Mouse (Mus musculus) embryonic facial prominence, embryonic 10.5 days (tissue): ENCODE data around the gene Arl14ep. TPM values are rescaled to one million over a fixed set of nuclear protein-coding genes. Genes with fewer than 3 reads are reported as not detected.
"Not testable (repeated sequence)": the region's sequence is repeated elsewhere in the genome, so short reads cannot be mapped to it uniquely, and the experiment has no call there.

ENCODE experiments used
- DNase-seq: peaks from one replicate; pipeline ENCODE4 v3.0.0-alpha.2; 2017; ENCODE audit warnings: low spot score
- H3K27ac ChIP-seq: fragments of 300-500 bp; sonication (generic); replicated peaks from 2 replicates; pipeline ENCODE4 v1.5.1; 2016; ENCODE audit warnings: mild to moderate bottlenecking
- H3K27me3 ChIP-seq: fragments of 300-500 bp; sonication (generic); replicated peaks from 2 replicates; pipeline ENCODE4 v1.6.1; 2016; ENCODE audit warnings: low read depth, mild to moderate bottlenecking; ENCODE audit not compliant: poor library complexity, severe bottlenecking
- H3K36me3 ChIP-seq: fragments of 300-500 bp; sonication (generic); replicated peaks from 2 replicates; pipeline ENCODE4 v1.6.1; 2016; ENCODE audit warnings: mild to moderate bottlenecking, moderate library complexity
- H3K4me1 ChIP-seq: fragments of 300-500 bp; sonication (generic); 2 replicates; pipeline ENCODE4 v1.6.1; 2016
- H3K4me3 ChIP-seq: fragments of 300-500 bp; sonication (generic); 2 replicates; pipeline ENCODE4 v1.5.1; 2016; ENCODE audit warnings: mild to moderate bottlenecking, moderate library complexity
- H3K9me3 ChIP-seq: fragments of 300-500 bp; sonication (generic); 2 replicates; pipeline ENCODE4 v1.6.1; 2016; ENCODE audit warnings: mild to moderate bottlenecking
- WGBS: fragments of 180-500 bp; shearing (Covaris S2); methylation state at CpG from one replicate; pipeline ENCODE4 v1.1.7; 2016; 5-methylcytosine and 5-hydroxymethylcytosine counted together
- polyA plus RNA-seq: library from polyadenylated mRNA; unstranded; fragments of >200 nt; fragmentation: Nextera tagmentation; extraction: Ambion mirVana; gene quantifications from 2 replicates; pipeline ENCODE4 v1.2.1, GENCODE M21; 2016

The Arl14ep gene
- polyA plus RNA-seq: 53.7 and 57.8 TPM in 2 replicates

- Histone ChIP-seq H3K9me3 (no peaks in the 10 kb centered on the region), H3K27me3 (no peaks in the 10 kb centered on the region), H3K27ac (peak within 1 kb of the TSS; percentile 95), H3K4me1 (peaks cover 13% of the 10 kb centered on the region), H3K36me3 (peaks cover 12% of the 10 kb centered on the region), H3K4me3 (peak within 1 kb of the TSS; percentile 73)
- DNase-seq: peak; percentile 92
- WGBS: under 1% methylated on average over 36 of the region's 36 CpGs
Observed at GRCm38 (mm10) chr2:106973959-106974639, at the start of gene Arl14ep. Gene Arl14ep, minus strand, starts transcription at chr2:106974424.

GRCm38 (mm10) chr2:107022713-107023112 lies 48.5 kb upstream of the Arl14ep start:
- Histone ChIP-seq H3K4me1 (no peaks in the 10 kb centered on the region), H3K36me3 (no peaks in the 10 kb centered on the region), H3K9me3 (no peaks in the 10 kb centered on the region), H3K27me3 (no peaks in the 10 kb centered on the region), H3K27ac (no peak overlapping the region), H3K4me3 (no peak overlapping the region)
- WGBS: 95% methylated on average over 5 of the region's 5 CpGs
- no peak for DNase-seq

DNA sequence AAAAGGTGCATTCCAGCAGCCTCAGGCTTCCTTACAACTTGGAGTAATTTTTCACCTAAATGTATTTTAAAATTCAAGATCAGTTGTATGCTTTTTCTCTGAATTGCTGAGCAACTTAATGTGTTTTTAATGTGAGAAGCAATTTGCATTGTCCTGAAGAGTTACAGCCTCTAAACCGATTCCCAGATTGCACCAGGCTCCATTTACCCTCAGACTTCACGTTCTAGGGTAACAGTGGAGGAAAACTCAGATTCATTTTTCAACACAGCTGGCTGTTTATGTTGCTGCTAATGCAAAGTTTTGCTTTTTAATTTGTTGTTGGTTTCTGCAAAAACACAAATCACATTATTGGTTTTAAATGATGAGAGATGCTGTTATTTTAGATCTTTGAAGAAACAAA lies 45.1 kb upstream of the Arl14ep start:
- 79% methylated on average over 2 of the region's 2 CpGs for whole genome bisulfite sequencing
- H3K4me3 ChIP-seq: no peak overlapping the region
- no peak for DNase-seq
- no peak overlapping the region for H3K27ac ChIP-seq
- H3K4me1 ChIP-seq: no peaks in the 10 kb centered on the region; the same call in 1 of the 2 replicates
- no peaks in the 10 kb centered on the region for H3K27me3 ChIP-seq
- H3K36me3 ChIP-seq: no peaks in the 10 kb centered on the region
- no peaks in the 10 kb centered on the region for H3K9me3 ChIP-seq

GRCm38 (mm10) chr2:107013161-107013560 lies 38.9 kb upstream of the Arl14ep start:
- DNase-seq: no peak
- H3K27me3 ChIP-seq: no peaks in the 10 kb centered on the region
- 87% methylated on average over 4 of the region's 4 CpGs for WGBS

GRCm38 (mm10) chr2:107012318-107012717 lies 38.1 kb upstream of the Arl14ep start:
- H3K36me3 ChIP-seq: no peaks in the 10 kb centered on the region
- no peaks in the 10 kb centered on the region for H3K9me3 ChIP-seq
- DNase-seq: no peak
- H3K27ac ChIP-seq: no peak overlapping the region
- H3K27me3 ChIP-seq: no peaks in the 10 kb centered on the region
- no peaks in the 10 kb centered on the region; the same call in 1 of the 2 replicates for H3K4me1 ChIP-seq
- no peak overlapping the region for H3K4me3 ChIP-seq
- WGBS: 92% methylated on average over 4 of the region's 4 CpGs

More at GRCm38 (mm10) chr2:107013161-107013560, 38.9 kb upstream of the Arl14ep start:
- H3K4me3 ChIP-seq: no peak overlapping the region
- H3K4me1 ChIP-seq: no peaks in the 10 kb centered on the region; the same call in 1 of the 2 replicates
- no peaks in the 10 kb centered on the region for H3K36me3 ChIP-seq
- no peak overlapping the region for H3K27ac ChIP-seq
- H3K9me3 ChIP-seq: no peaks in the 10 kb centered on the region

DNA sequence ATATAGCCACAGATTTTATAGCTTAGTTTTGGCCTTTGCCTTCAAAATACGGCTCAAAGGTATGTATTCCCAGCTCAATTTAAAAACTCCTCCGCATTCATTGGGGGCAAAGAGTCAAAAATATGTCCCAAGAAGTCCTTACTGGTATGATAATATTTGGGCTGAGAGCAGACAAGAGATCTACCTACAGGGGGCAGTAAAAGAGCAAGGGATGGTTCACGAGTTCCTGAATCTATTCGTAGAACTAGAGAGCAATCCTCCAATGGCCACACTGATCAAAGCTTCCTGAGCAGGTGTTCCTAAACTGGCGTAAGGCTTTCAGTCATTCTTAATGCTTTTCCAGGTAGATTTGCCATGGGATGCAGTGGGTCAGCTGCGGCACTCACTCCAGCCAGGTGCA lies 35.9 kb upstream of the Arl14ep start:
- Histone ChIP-seq H3K4me1 (no peaks in the 10 kb centered on the region), H3K27ac (no peak overlapping the region), H3K27me3 (no peaks in the 10 kb centered on the region), H3K36me3 (no peaks in the 10 kb centered on the region), H3K9me3 (no peaks in the 10 kb centered on the region), H3K4me3 (no peak overlapping the region)
- WGBS: 82% methylated on average over 6 of the region's 6 CpGs
- DNase-seq: no peak

DNA sequence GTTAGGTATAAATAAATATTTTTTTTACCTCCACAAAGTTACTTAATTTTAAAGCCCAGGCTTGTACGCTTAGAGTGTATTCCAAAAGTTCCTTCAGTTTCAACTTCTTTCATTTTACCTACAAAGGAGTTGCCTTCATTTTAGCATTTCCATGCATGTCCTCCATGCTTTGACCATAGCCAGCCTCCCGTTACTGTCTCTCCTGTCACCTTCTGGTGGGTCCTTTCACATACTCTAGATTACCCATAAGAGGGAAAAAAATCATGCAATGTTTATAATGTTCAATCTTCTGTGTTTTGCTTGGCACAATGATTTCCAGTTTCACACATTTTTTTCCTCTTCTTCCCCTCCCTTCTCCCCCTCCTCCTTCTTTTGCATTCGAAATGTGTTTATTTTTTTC lies 32.2 kb upstream of the Arl14ep start:
- no peaks in the 10 kb centered on the region for H3K36me3 ChIP-seq
- 81% methylated on average over 3 of the region's 3 CpGs for WGBS
- no peak for DNase-seq
- H3K9me3 ChIP-seq: no peaks in the 10 kb centered on the region
- no peak overlapping the region for H3K4me3 ChIP-seq
- H3K27me3 ChIP-seq: no peaks in the 10 kb centered on the region
- no peak overlapping the region for H3K27ac ChIP-seq
- no peaks in the 10 kb centered on the region for H3K4me1 ChIP-seq

DNA sequence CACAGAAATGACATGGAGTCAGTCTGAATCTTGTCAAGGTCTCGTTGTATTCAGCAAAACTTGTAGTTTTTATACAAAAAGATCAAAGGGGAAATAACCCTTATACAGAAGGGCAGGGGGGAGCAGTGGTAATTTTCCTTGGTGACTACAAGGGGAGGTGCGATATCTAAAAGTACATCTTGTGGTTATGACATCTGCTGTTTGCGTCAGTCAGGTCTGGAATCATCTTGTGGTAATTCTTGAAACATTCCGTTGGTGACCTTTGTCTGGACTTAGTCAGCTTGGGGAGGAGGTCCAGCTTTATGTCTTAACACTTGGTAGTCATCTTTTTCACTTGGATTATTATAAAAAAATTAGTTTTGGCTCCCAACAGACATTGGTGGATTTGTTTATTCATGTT lies 31.7 kb upstream of the Arl14ep start:
- 88% methylated on average over 4 of the region's 4 CpGs for WGBS
- H3K27me3 ChIP-seq, H3K4me1 ChIP-seq, H3K9me3 ChIP-seq, DNase-seq, H3K4me3 ChIP-seq, H3K27ac ChIP-seq, H3K36me3 ChIP-seq: not testable (repeated sequence)

GRCm38 (mm10) chr2:106991261-106991660 lies 17.0 kb upstream of the Arl14ep start:
- Histone ChIP-seq H3K4me1 (no peaks in the 10 kb centered on the region), H3K27ac (no peak overlapping the region), H3K27me3 (no peaks in the 10 kb centered on the region), H3K9me3 (no peaks in the 10 kb centered on the region), H3K36me3 (no peaks in the 10 kb centered on the region), H3K4me3 (no peak overlapping the region)
- WGBS: 89% methylated on average over 1 of the region's 1 CpGs
- DNase-seq: no peak

DNA sequence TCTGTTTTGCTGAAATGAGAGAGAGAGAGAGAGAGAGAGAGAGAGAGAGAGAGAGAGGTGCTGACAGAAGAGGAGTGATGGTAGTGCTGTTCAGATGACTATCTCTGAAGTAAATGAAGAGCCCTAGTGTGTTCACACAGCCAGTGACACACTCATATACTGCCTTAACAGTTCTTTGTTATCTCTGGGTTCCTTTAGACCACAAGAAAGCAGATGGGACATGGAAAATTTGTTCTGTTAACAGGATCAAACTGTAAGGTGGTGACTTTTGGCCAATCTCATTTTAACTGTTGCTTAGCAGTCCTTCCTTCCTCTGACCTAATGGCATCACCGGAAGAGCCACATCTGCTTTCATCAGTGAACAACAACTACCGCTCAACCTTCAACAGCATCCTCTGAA lies 10.7 kb upstream of the Arl14ep start:
- no peaks in the 10 kb centered on the region for H3K9me3 ChIP-seq
- no peaks in the 10 kb centered on the region for H3K36me3 ChIP-seq
- no peaks in the 10 kb centered on the region for H3K4me1 ChIP-seq
- DNase-seq: no peak
- H3K27me3 ChIP-seq: no peaks in the 10 kb centered on the region
- H3K4me3 ChIP-seq: no peak overlapping the region
- 99% methylated on average over 2 of the region's 2 CpGs for WGBS
- H3K27ac ChIP-seq: no peak overlapping the region

GRCm38 (mm10) chr2:106982503-106982902 lies 8.3 kb upstream of the Arl14ep start:
- DNase-seq: no peak
- H3K36me3 ChIP-seq: no peaks in the 10 kb centered on the region
- no peak overlapping the region for H3K27ac ChIP-seq
- no peak overlapping the region for H3K4me3 ChIP-seq
- WGBS: 55% methylated on average over 6 of the region's 6 CpGs
- no peaks in the 10 kb centered on the region for H3K27me3 ChIP-seq
- H3K9me3 ChIP-seq: no peaks in the 10 kb centered on the region
- no peaks in the 10 kb centered on the region for H3K4me1 ChIP-seq

DNA sequence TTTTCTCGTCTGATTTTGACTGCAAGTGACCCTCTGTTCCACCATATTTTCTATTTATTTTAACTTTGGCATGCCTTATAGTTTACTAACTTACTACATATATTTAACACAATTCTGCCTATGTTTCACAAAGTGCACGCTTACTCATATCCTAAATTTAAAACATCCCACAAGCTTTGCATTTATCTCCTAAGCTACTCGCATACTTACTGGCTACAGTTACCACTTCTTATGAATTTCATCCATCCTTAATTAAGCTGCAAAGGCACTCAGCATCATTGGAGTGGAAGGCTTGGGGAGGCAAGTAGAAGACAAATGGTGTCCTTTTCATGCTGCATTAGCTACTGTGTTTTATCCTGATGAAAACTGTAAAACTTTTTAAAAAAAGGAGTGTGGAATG lies 2.2 kb upstream of the Arl14ep start:
- DNase-seq: no peak
- no peak overlapping the region for H3K4me3 ChIP-seq
- H3K4me1 ChIP-seq: peaks cover 8% of the 10 kb centered on the region
- H3K9me3 ChIP-seq: no peaks in the 10 kb centered on the region
- WGBS: 88% methylated on average over 3 of the region's 3 CpGs
- 0 out of 2 replicates have a peak, but pooled peaks cover 4% of the 10 kb centered on the region for H3K36me3 ChIP-seq
- no peak overlapping the region for H3K27ac ChIP-seq
- no peaks in the 10 kb centered on the region for H3K27me3 ChIP-seq

DNA sequence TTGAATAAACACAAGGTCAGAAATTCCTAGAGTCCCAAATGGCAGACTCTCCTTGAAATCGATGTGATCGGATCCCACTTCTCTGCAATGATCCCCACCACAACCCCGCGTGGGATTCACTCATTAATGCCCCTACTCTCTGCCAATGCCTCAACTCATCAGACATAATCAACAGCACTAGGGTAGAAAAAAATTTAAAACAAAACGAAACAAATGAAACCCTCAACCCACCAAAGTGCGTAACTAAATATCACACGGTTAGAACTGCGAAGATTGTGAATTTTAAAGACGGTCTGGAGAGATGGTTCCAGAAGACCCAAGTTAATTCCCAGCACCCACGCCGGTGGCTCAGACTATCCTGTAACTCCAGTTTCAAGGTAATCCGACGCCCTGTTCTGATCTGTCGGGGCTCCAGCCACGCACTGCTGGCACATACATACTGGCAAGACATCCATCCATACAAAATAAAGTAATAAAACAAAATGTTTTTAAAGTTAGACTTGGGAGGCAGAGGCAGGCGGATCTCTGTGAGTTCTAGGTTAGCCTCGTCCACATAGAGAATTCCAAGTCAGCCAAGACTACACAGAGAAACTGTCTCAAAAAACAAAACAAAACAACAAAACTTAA lies 779 bp downstream of the Arl14ep start:
- peaks cover 19% of the 10 kb centered on the region for H3K36me3 ChIP-seq
- H3K4me1 ChIP-seq: peaks cover 13% of the 10 kb centered on the region
- H3K4me3 ChIP-seq: peak overlapping the region; percentile 73
- DNase-seq: peak; percentile 22
- WGBS: 63% methylated on average over 17 of the region's 17 CpGs
- H3K27ac ChIP-seq: peak overlapping the region; percentile 95
- H3K27me3 ChIP-seq: no peaks in the 10 kb centered on the region
- H3K9me3 ChIP-seq: no peaks in the 10 kb centered on the region
